Mouse (Mus musculus): ENCODE results near the gene Fyb. TPM values are rescaled to one million over a fixed set of nuclear protein-coding genes. Genes with fewer than 3 reads are reported as not detected.

Gene Fyb
- total RNA-seq, 2 experiments from 2014 or later = 23.4 to 49.7 TPM

DNA sequence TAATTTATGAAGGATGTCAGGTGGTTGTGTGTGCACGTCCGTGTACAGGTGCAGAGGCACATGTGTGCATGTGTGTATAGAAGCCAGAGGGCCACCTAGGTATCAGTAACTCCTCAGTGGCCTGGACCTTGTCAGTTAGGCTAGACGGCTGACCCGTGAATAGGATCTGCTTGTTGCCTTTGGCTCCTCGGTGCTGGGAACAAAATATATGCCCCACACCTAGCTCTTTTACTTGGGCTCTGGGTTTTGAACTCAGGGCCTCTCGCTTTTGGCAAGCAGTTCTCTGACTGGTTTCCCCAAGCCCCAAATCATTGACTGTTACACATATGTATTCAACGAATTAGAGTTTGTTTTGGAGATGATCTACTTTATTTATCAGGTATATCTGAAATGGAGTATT lies 188.6 kb downstream of the Fyb start:
- intact Hi-C loops (cut with DNase I) = no loop called here
- DNase-seq = no peak

Other genes with a start within 250 kb of the Fyb start
- gene Dab2, start 223.1 kb upstream of the Fyb start, total RNA-seq (2021) = 10 to 100 TPM; 28.8 to 33.2 TPM
- gene C9, start 77.5 kb upstream of the Fyb start, total RNA-seq (2021) = not detected
- 10 to 100 TPM; 15.0 to 15.2 TPM for gene Rictor, start 185.5 kb downstream of the Fyb start, total RNA-seq (2021)

Measured in heart, postnatal 36 days (tissue).